Mouse (Mus musculus) liver, postnatal 0 days (tissue): ENCODE results near the gene Aff2. TPM values are rescaled to one million over a fixed set of nuclear protein-coding genes. Genes with fewer than 3 reads are reported as not detected.

Experiments
- ATAC-seq: fragments of 200-750 bp; cut with Nextera tagmentation; 2 replicates; pipeline ENCODE4 v1.8.0; 2017; ENCODE audit warnings: mild to moderate bottlenecking, moderate library complexity
- DNase-seq: peaks from one replicate; pipeline ENCODE4 v3.0.0-alpha.2; 2016
- H3K27ac ChIP-seq: fragments of 300-500 bp; sonication (generic); 2 replicates; pipeline ENCODE4 v1.5.1; 2014; ENCODE audit warnings: antibody characterized with exemption, moderate library complexity, mild to moderate bottlenecking, low read depth
- H3K27me3 ChIP-seq: fragments of 300-500 bp; sonication (generic); 2 replicates; pipeline ENCODE4 v1.6.1; 2014; ENCODE audit warnings: low read length, control low read depth, mixed read lengths; ENCODE audit not compliant: insufficient read depth
- H3K36me3 ChIP-seq: fragments of 300-500 bp; sonication (generic); replicated peaks from 2 replicates; pipeline ENCODE4 v1.6.1; 2014; ENCODE audit warnings: mild to moderate bottlenecking, control low read depth, low read length, moderate library complexity, mixed read lengths; ENCODE audit not compliant: insufficient read depth
- H3K4me1 ChIP-seq: fragments of 300-500 bp; sonication (generic); 2 replicates; pipeline ENCODE4 v1.6.1; 2014; ENCODE audit warnings: antibody characterized with exemption, mild to moderate bottlenecking, control low read depth; ENCODE audit not compliant: insufficient read depth
- H3K4me2 ChIP-seq: fragments of 300-500 bp; sonication (generic); 2 replicates; pipeline ENCODE4 v1.6.1; 2014; ENCODE audit warnings: low read depth, mild to moderate bottlenecking, low read length, moderate library complexity, mixed read lengths
- H3K4me3 ChIP-seq: fragments of 300-500 bp; sonication (generic); 2 replicates; pipeline ENCODE4 v1.5.1; 2014; ENCODE audit warnings: low read depth, low read length
- H3K9ac ChIP-seq: fragments of 300-500 bp; sonication (generic); replicated peaks from 2 replicates; pipeline ENCODE4 v1.6.1; 2014; ENCODE audit warnings: mild to moderate bottlenecking, moderate library complexity
- H3K9me3 ChIP-seq: fragments of 300-500 bp; sonication (generic); 2 replicates; pipeline ENCODE4 v1.6.1; 2016; ENCODE audit warnings: mild to moderate bottlenecking, control low read depth, low read length, mixed read lengths
- CTCF ChIP-seq: sonication (generic); IDR thresholded peaks from 2 replicates; pipeline ENCODE4 v1.5.1; 2016; ENCODE audit warnings: antibody characterized with exemption, low read depth
- EP300 ChIP-seq: IDR thresholded peaks from 2 replicates; pipeline ENCODE4 v1.6.1; 2016; ENCODE audit warnings: antibody characterized with exemption, low read depth, mild to moderate bottlenecking
- WGBS: fragments of 180-500 bp; shearing (Covaris S2); extraction: QIAGEN DNeasy Blood & Tissue Kit; methylation state at CpG from one replicate; pipeline ENCODE4 v1.1.7; 2014; ENCODE audit not compliant: insufficient replicate concordance; 5-methylcytosine and 5-hydroxymethylcytosine counted together
- polyA plus RNA-seq: library from polyadenylated mRNA; unstranded; fragments of >200 nt; fragmentation: Nextera tagmentation; extraction: Ambion mirVana; gene quantifications from 2 replicates; pipeline ENCODE4 v1.2.1, GENCODE M21; 2015

Gene Aff2
- polyA plus RNA-seq, 1 experiment from 2014 or later: 0.15 TPM

- 6% methylated on average over 2 of the region's 2 CpGs for WGBS
- no peak for TF ChIP-seq CTCF
- H3K9ac ChIP-seq: no peak overlapping the region
- H3K27ac ChIP-seq: no peak overlapping the region
- no peaks in the 10 kb centered on the region for H3K36me3 ChIP-seq
- DNase-seq: no peak
- no peaks in the 10 kb centered on the region for H3K9me3 ChIP-seq
- H3K4me2 ChIP-seq: no peak overlapping the region
- H3K27me3 ChIP-seq: peaks cover 19% of the 10 kb centered on the region
- no peak overlapping the region for H3K4me3 ChIP-seq
- no peaks in the 10 kb centered on the region for H3K4me1 ChIP-seq
- ATAC-seq: no peak
These were observed 4.1 kb downstream of the Aff2 start for GRCm38 (mm10) chrX:69364198-69364597.

- H3K4me1 ChIP-seq: no peaks in the 10 kb centered on the region
- 54% methylated on average over 2 of the region's 2 CpGs for WGBS
- TF ChIP-seq EP300: no peak
- TF ChIP-seq CTCF: no peak
- no peak overlapping the region for H3K4me2 ChIP-seq
- ATAC-seq (no peak), DNase-seq (no peak)
- no peaks in the 10 kb centered on the region for H3K36me3 ChIP-seq
- no peaks in the 10 kb centered on the region for H3K9me3 ChIP-seq
- H3K9ac ChIP-seq: no peak overlapping the region
- H3K27ac ChIP-seq: no peak overlapping the region
- no peaks in the 10 kb centered on the region for H3K27me3 ChIP-seq
- H3K4me3 ChIP-seq: no peak overlapping the region
These were observed 13.2 kb downstream of the Aff2 start for GRCm38 (mm10) chrX:69373341-69373740.

- Histone ChIP-seq H3K27ac (no peak overlapping the region), H3K4me2 (no peak overlapping the region), H3K9me3 (no peaks in the 10 kb centered on the region), H3K9ac (no peak overlapping the region), H3K4me1 (no peaks in the 10 kb centered on the region), H3K27me3 (no peaks in the 10 kb centered on the region), H3K4me3 (no peak overlapping the region), H3K36me3 (no peaks in the 10 kb centered on the region)
- TF ChIP-seq EP300 (no peak), CTCF (peak; percentile 49)
- no peak for DNase-seq
- WGBS: 29% methylated on average over 1 of the region's 1 CpGs
- no peak for ATAC-seq
These were observed 29.6 kb downstream of the Aff2 start for GRCm38 (mm10) chrX:69389738-69390137.

- no peak for ATAC-seq
- WGBS: 40% methylated on average over 1 of the region's 1 CpGs
- H3K36me3 ChIP-seq: no peaks in the 10 kb centered on the region
These were observed 54.9 kb downstream of the Aff2 start for GRCm38 (mm10) chrX:69415043-69415442.

GRCm38 (mm10) chrX:69438422-69438821, 78.3 kb downstream of the Aff2 start:
- Histone ChIP-seq H3K4me2 (no peak overlapping the region), H3K27ac (no peak overlapping the region), H3K4me3 (no peak overlapping the region), H3K9me3 (no peaks in the 10 kb centered on the region), H3K27me3 (no peaks in the 10 kb centered on the region), H3K4me1 (no peaks in the 10 kb centered on the region), H3K9ac (no peak overlapping the region), H3K36me3 (no peaks in the 10 kb centered on the region)
- TF ChIP-seq EP300 (no peak), CTCF (no peak)
- WGBS: 85% methylated on average over 3 of the region's 3 CpGs
- DNase-seq: no peak
- ATAC-seq: no peak

More at GRCm38 (mm10) chrX:69415043-69415442, 54.9 kb downstream of the Aff2 start:
- Histone ChIP-seq H3K9ac (no peak overlapping the region), H3K27me3 (no peaks in the 10 kb centered on the region), H3K27ac (no peak overlapping the region), H3K4me3 (no peak overlapping the region), H3K4me1 (no peaks in the 10 kb centered on the region), H3K9me3 (no peaks in the 10 kb centered on the region), H3K4me2 (no peak overlapping the region)
- no peak for TF ChIP-seq CTCF
- no peak for TF ChIP-seq EP300
- DNase-seq: no peak

GRCm38 (mm10) chrX:69441937-69442336, 81.8 kb downstream of the Aff2 start:
- H3K9ac ChIP-seq: no peak overlapping the region
- ATAC-seq: no peak
- H3K4me1 ChIP-seq: no peaks in the 10 kb centered on the region
- no peak overlapping the region for H3K4me2 ChIP-seq
- no peak for DNase-seq
- H3K36me3 ChIP-seq: no peaks in the 10 kb centered on the region
- no peak for TF ChIP-seq CTCF
- no peak for TF ChIP-seq EP300
- H3K4me3 ChIP-seq: no peak overlapping the region
- no peaks in the 10 kb centered on the region for H3K9me3 ChIP-seq
- H3K27ac ChIP-seq: no peak overlapping the region
- no peaks in the 10 kb centered on the region for H3K27me3 ChIP-seq

- ATAC-seq: no peak
- H3K4me1 ChIP-seq: no peaks in the 10 kb centered on the region
- H3K4me3 ChIP-seq: no peak overlapping the region
- no peak overlapping the region for H3K9ac ChIP-seq
- DNase-seq: no peak
- no peaks in the 10 kb centered on the region for H3K36me3 ChIP-seq
- no peak overlapping the region for H3K27ac ChIP-seq
- TF ChIP-seq CTCF: no peak
- TF ChIP-seq EP300: no peak
- WGBS: 74% methylated on average over 2 of the region's 2 CpGs
- no peaks in the 10 kb centered on the region for H3K27me3 ChIP-seq
- H3K4me2 ChIP-seq: no peak overlapping the region
- no peaks in the 10 kb centered on the region for H3K9me3 ChIP-seq
These were observed 100.8 kb downstream of the Aff2 start for GRCm38 (mm10) chrX:69460896-69461295.
